Mouse (Mus musculus): ENCODE data around the gene Lpar1. TPM values are rescaled to one million over a fixed set of nuclear protein-coding genes. Genes with fewer than 3 reads are reported as not detected.

Gene Lpar1
- total and polyA plus RNA-seq, 3 experiments: not detected

DNA sequence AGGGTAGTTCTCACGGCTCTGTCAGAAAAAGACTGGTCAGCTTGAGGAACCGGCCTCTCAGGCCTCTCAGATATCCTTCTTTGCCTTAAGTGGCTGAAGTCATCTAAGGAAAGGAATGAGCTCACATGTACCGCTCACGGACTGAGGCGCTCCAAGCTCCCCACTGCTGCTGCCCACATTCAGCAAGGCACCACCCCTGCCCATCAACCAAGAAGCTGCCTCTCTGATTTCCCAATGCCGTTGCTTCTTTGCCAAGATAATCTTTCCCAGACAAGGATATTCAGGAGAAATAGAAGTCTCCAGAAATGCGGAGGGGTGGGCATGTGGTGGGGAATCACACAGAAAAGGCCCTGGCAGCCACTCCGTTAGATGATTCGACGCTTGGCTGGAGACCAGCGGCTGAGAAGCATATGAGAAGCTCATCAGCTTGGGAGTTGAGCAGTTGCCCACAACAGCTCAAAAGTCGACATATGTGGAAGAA is 152.8 kb downstream of the Lpar1 start:
- TF ChIP-seq ZKSCAN1 (IDR thresholded peaks at IDR 0.05; ENCODE audit: low read depth, low read length) (no peak), GABPA (IDR thresholded peaks at IDR 0.05; ENCODE audit: low read depth, low read length) (no peak), NRF1 (IDR thresholded peaks at IDR 0.05; ENCODE audit: insufficient read depth, low read depth, low read length, poor library complexity, severe bottlenecking) (no peak), GATA1 (IDR thresholded peaks at IDR 0.05; ENCODE audit: low read depth, low read length) (no peak), JUND (IDR thresholded peaks at IDR 0.05; ENCODE audit: low read depth, low read length) (no peak), ETS1 (IDR thresholded peaks at IDR 0.05; ENCODE audit: low read depth, low read length) (no peak)
- Histone ChIP-seq H3K27ac (ENCODE audit: control insufficient read depth, low read depth, low read length) (no peak overlapping the region), H3K9ac (ENCODE audit: control insufficient read depth, low read depth, low read length, poor library complexity, severe bottlenecking) (no peak overlapping the region), H3K9me3 (replicated peaks; ENCODE audit: insufficient read depth, low read length) (no peaks in the 10 kb centered on the region), H3K36me3 (ENCODE audit: control insufficient read depth in 1 of 2, insufficient read depth in 2 of 2, low read length in 2 of 2) (no peaks in the 10 kb centered on the region), H3K27me3 (ENCODE audit: control insufficient read depth in 1 of 2, insufficient read depth in 2 of 2, low read length in 2 of 2) (no peaks in the 10 kb centered on the region), H3K79me2 (ENCODE audit: control insufficient read depth, insufficient read depth, low read length, poor library complexity) (no peaks in the 10 kb centered on the region), H3K4me3 (ENCODE audit: control insufficient read depth in 1 of 2, insufficient read depth in 1 of 2, low read depth in 2 of 2, low read length in 2 of 2) (no peak overlapping the region), H3K4me1 (ENCODE audit: control insufficient read depth in 1 of 2, insufficient read depth in 2 of 2, low read length in 2 of 2) (no peaks in the 10 kb centered on the region)
- no peak for DNase-seq (ENCODE audit: low read depth, low spot score)

Other genes starting within 250 kb of the Lpar1 start
- 0.10 TPM in 1 of 2 replicates, not detected in the other for gene Olfr267, start 233.8 kb upstream of the Lpar1 start, total RNA-seq (2012; rRNA removed)
- gene Olfr267, start 233.8 kb upstream of the Lpar1 start, polyA plus RNA-seq (2012; ENCODE audit: insufficient read depth in 1 of 2, insufficient read length in 2 of 2, low read depth in 1 of 2, low replicate concordance in 2 of 2, missing spikeins in 1 of 2): under 1 TPM in 1 of 2 experiments, not detected in 1; 0.08 TPM